Mouse (Mus musculus): ENCODE data around the gene Olfr156. TPM values are rescaled to one million over a fixed set of nuclear protein-coding genes. Genes with fewer than 3 reads are reported as not detected.
A peak's percentile ranks its signal among the peaks of the same experiment; 100 is the strongest.

The Olfr156 gene
- polyA plus RNA-seq (2014; fragmentation: Nextera tagmentation; extraction: Ambion mirVana), result not detected in 2 replicates

DNA sequence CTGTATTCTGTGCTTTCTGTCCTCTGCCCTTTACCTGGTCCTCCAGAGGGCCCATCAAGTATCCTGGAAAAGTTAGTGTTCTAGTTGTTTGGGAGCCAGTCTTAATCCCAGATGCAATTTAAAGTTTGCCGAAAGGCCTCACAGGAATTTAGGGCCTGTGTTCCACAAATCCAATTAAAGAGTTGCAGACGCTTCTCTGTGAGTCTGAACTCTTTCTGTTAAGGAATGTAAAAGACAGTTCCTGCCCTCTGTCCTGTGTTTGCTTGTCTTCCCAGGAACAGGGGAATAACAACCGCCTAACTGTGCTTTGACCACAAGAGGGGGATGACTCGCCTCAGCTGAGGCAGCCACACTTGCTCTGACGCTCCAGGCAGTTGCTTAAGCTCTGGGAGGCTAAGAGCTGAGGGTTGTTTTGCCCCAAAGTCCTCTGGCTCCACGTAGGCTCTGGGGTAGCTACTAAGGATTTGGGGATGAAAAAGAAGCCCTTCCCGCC is at the start of gene Olfr156:
Gene Olfr156, minus strand, starts transcription at position 51 of the 493 bp plus-strand sequence.
- peak; percentile 75 for TF ChIP-seq CTCF (IDR thresholded peaks at IDR 0.05; ENCODE audit: low read depth)

GRCm38 (mm10) chr4:43869821-43870220 is 46.1 kb upstream of the Olfr156 start:
- 75% methylated on average over 10 of the region's 10 CpGs for WGBS
- no peak for ATAC-seq (ENCODE audit: insufficient read depth)
- Histone ChIP-seq H3K9ac (no peak overlapping the region), H3K4me2 (no peak overlapping the region), H3K4me1 (ENCODE audit: insufficient read depth) (0 out of 2 replicates have a peak, but pooled peaks cover 2% of the 10 kb centered on the region), H3K27ac (ENCODE audit: low read depth) (no peak overlapping the region), H3K9me3 (ENCODE audit: low read depth, low read length) (no peaks in the 10 kb centered on the region), H3K36me3 (ENCODE audit: insufficient read depth) (no peaks in the 10 kb centered on the region), H3K27me3 (ENCODE audit: insufficient read depth, low read length) (no peaks in the 10 kb centered on the region), H3K4me3 (ENCODE audit: low read depth, low read length) (no peak overlapping the region)
- no peak for DNase-seq
- TF ChIP-seq CTCF (IDR thresholded peaks at IDR 0.05; ENCODE audit: low read depth), result no peak

More for the DNA sequence above, at the start of gene Olfr156:
- no peak within 1 kb of the TSS for H3K4me2 ChIP-seq
- no peak within 1 kb of the TSS for H3K9ac ChIP-seq
- DNase-seq, result peak; percentile 77
- H3K27ac ChIP-seq (ENCODE audit: low read depth), result no peak within 1 kb of the TSS
- H3K27me3 ChIP-seq (ENCODE audit: insufficient read depth, low read length), result no peaks in the 10 kb centered on the region
- no peak for ATAC-seq (ENCODE audit: insufficient read depth)
- H3K9me3 ChIP-seq (ENCODE audit: low read depth, low read length), result no peaks in the 10 kb centered on the region
- H3K36me3 ChIP-seq (ENCODE audit: insufficient read depth), result no peaks in the 10 kb centered on the region
- no peak within 1 kb of the TSS for H3K4me3 ChIP-seq (ENCODE audit: low read depth, low read length)
- WGBS, result 11% methylated on average over 7 of the region's 7 CpGs
- H3K4me1 ChIP-seq (ENCODE audit: insufficient read depth), result no peaks in the 10 kb centered on the region

DNA sequence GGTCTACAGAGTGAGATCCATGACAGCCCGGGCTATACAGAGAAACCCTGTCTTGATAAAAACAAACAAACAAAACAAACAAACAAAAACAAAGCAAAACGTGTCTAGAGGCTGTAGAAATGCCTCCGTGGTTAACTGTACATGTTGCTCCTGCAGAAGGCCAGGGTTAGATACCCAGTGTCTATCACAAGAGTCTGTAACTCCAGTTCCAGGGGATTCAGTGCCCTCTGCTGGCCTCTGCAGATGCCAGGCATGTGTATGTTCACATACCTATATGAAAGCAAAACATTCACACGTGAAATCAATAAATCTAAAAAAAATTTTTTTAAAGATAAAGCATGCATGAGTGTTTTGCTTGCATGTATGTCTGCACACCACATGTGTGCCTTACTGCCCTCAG is 39.6 kb upstream of the Olfr156 start:
- no peak overlapping the region for H3K4me2 ChIP-seq
- no peak for ATAC-seq (ENCODE audit: insufficient read depth)
- H3K4me3 ChIP-seq (ENCODE audit: low read depth, low read length), result no peak overlapping the region
- no peak for DNase-seq
- no peak overlapping the region for H3K9ac ChIP-seq
- no peak for TF ChIP-seq CTCF (IDR thresholded peaks at IDR 0.05; ENCODE audit: low read depth)
- H3K27ac ChIP-seq (ENCODE audit: low read depth), result no peak overlapping the region
- 54% methylated on average over 4 of the region's 4 CpGs for WGBS
- H3K9me3 ChIP-seq (ENCODE audit: low read depth, low read length), result no peaks in the 10 kb centered on the region
- H3K36me3 ChIP-seq (ENCODE audit: insufficient read depth), result no peaks in the 10 kb centered on the region
- no peaks in the 10 kb centered on the region for H3K4me1 ChIP-seq (ENCODE audit: insufficient read depth)
- H3K27me3 ChIP-seq (ENCODE audit: insufficient read depth, low read length), result no peaks in the 10 kb centered on the region

- Histone ChIP-seq H3K4me2 (no peak overlapping the region), H3K27me3 (ENCODE audit: insufficient read depth, low read length) (no peaks in the 10 kb centered on the region), H3K27ac (ENCODE audit: low read depth) (no peak overlapping the region), H3K9me3 (ENCODE audit: low read depth, low read length) (no peaks in the 10 kb centered on the region), H3K36me3 (ENCODE audit: insufficient read depth) (no peaks in the 10 kb centered on the region), H3K4me1 (ENCODE audit: insufficient read depth) (no peaks in the 10 kb centered on the region), H3K4me3 (ENCODE audit: low read depth, low read length) (no peak overlapping the region), H3K9ac (no peak overlapping the region)
- DNase-seq (peak; percentile 90), ATAC-seq (ENCODE audit: insufficient read depth) (no peak)
- WGBS, result 13% methylated on average over 14 of the region's 14 CpGs
- peak; percentile 96 for TF ChIP-seq CTCF (IDR thresholded peaks at IDR 0.05; ENCODE audit: low read depth)
Measured at GRCm38 (mm10) chr4:43860744-43861519, 37.2 kb upstream of the Olfr156 start.

- WGBS, result 62% methylated on average over 10 of the region's 10 CpGs
- Histone ChIP-seq H3K27ac (ENCODE audit: low read depth) (no peak overlapping the region), H3K27me3 (ENCODE audit: insufficient read depth, low read length) (no peaks in the 10 kb centered on the region), H3K4me2 (no peak overlapping the region), H3K9ac (no peak overlapping the region), H3K9me3 (ENCODE audit: low read depth, low read length) (no peaks in the 10 kb centered on the region), H3K36me3 (ENCODE audit: insufficient read depth) (no peaks in the 10 kb centered on the region), H3K4me3 (ENCODE audit: low read depth, low read length) (no peak overlapping the region), H3K4me1 (ENCODE audit: insufficient read depth) (no peaks in the 10 kb centered on the region)
- no peak for TF ChIP-seq CTCF (IDR thresholded peaks at IDR 0.05; ENCODE audit: low read depth)
- no peak for ATAC-seq (ENCODE audit: insufficient read depth)
- no peak for DNase-seq
Measured at GRCm38 (mm10) chr4:43859886-43860285, 36.2 kb upstream of the Olfr156 start.

GRCm38 (mm10) chr4:43854101-43854500 is 30.4 kb upstream of the Olfr156 start:
- ATAC-seq (ENCODE audit: insufficient read depth), result no peak
- 60% methylated on average over 8 of the region's 8 CpGs for WGBS

GRCm38 (mm10) chr4:43851265-43851664 is 27.6 kb upstream of the Olfr156 start, which contains the start of gene Olfr155:
Olfr155 (plus strand) TSS chr4:43851565.
- Histone ChIP-seq H3K4me3 (ENCODE audit: low read depth, low read length) (no peak within 1 kb of the TSS), H3K27me3 (ENCODE audit: insufficient read depth, low read length) (no peaks in the 10 kb centered on the region), H3K4me1 (ENCODE audit: insufficient read depth) (no peaks in the 10 kb centered on the region), H3K36me3 (ENCODE audit: insufficient read depth) (no peaks in the 10 kb centered on the region), H3K9me3 (ENCODE audit: low read depth, low read length) (no peaks in the 10 kb centered on the region), H3K4me2 (no peak within 1 kb of the TSS), H3K27ac (ENCODE audit: low read depth) (no peak within 1 kb of the TSS), H3K9ac (no peak within 1 kb of the TSS)
- 69% methylated on average over 6 of the region's 6 CpGs for WGBS
- ATAC-seq (ENCODE audit: insufficient read depth) (no peak), DNase-seq (no peak)
- TF ChIP-seq CTCF (IDR thresholded peaks at IDR 0.05; ENCODE audit: low read depth), result no peak

More at GRCm38 (mm10) chr4:43854101-43854500, 30.4 kb upstream of the Olfr156 start:
- Histone ChIP-seq H3K4me3 (ENCODE audit: low read depth, low read length) (no peak overlapping the region), H3K9ac (no peak overlapping the region), H3K27ac (ENCODE audit: low read depth) (no peak overlapping the region), H3K36me3 (ENCODE audit: insufficient read depth) (no peaks in the 10 kb centered on the region), H3K9me3 (ENCODE audit: low read depth, low read length) (no peaks in the 10 kb centered on the region), H3K4me2 (no peak overlapping the region), H3K4me1 (ENCODE audit: insufficient read depth) (no peaks in the 10 kb centered on the region), H3K27me3 (ENCODE audit: insufficient read depth, low read length) (no peaks in the 10 kb centered on the region)
- DNase-seq, result no peak
- TF ChIP-seq CTCF (IDR thresholded peaks at IDR 0.05; ENCODE audit: low read depth), result no peak

Data from lung, embryonic 14.5 days (tissue).